Mouse (Mus musculus): Measurements from ENCODE around the gene Arhgap42. TPM values are rescaled to one million over a fixed set of nuclear protein-coding genes. Genes with fewer than 3 reads are reported as not detected.

The Arhgap42 gene
- polyA plus RNA-seq, 1 experiment = 8.3 TPM

GRCm38 (mm10) chr9:9171146-9171816, 67.6 kb downstream of the Arhgap42 start:
- no peak overlapping the region for H3K4me3 ChIP-seq
- peak overlapping the region; percentile 7 for H3K4me2 ChIP-seq (ENCODE audit: low read depth)
- no peaks in the 10 kb centered on the region for H3K27me3 ChIP-seq (ENCODE audit: control insufficient read depth, insufficient read depth, insufficient read length)
- TF ChIP-seq POLR2AphosphoS2 (IDR thresholded peaks at IDR 0.05; ENCODE audit: insufficient read length, low read depth) = no peak
- TF ChIP-seq MAX (IDR thresholded peaks at IDR 0.05; ENCODE audit: low read depth) = no peak
- no peak for TF ChIP-seq CEBPB (IDR thresholded peaks at IDR 0.05; ENCODE audit: insufficient read depth, poor library complexity, severe bottlenecking)
- TF ChIP-seq TCF3 (IDR thresholded peaks at IDR 0.05; ENCODE audit: insufficient read length, low read depth) = no peak
- no peak for TF ChIP-seq E2F4 (IDR thresholded peaks at IDR 0.05; ENCODE audit: insufficient read depth)
- no peak for TF ChIP-seq SRF (IDR thresholded peaks at IDR 0.05; ENCODE audit: control insufficient read depth, insufficient read length, low read depth)
- no peak for TF ChIP-seq MYOD1 (IDR thresholded peaks at IDR 0.05; ENCODE audit: control insufficient read depth in 1 of 3, insufficient read length in 2 of 3, low read depth in 2 of 3)
- no peak for TF ChIP-seq USF1 (IDR thresholded peaks at IDR 0.05; ENCODE audit: low read depth)
- no peak for TF ChIP-seq MYOG (IDR thresholded peaks at IDR 0.05; ENCODE audit: control insufficient read depth in 1 of 3, insufficient read depth in 1 of 3, insufficient read length in 2 of 3, low read depth in 2 of 3)
- no peak overlapping the region for H3ac ChIP-seq (ENCODE audit: control insufficient read depth, insufficient read length)
- peaks cover 77% of the 10 kb centered on the region for H3K79me2 ChIP-seq (ENCODE audit: control insufficient read depth, insufficient read depth)
- H3K36me3 ChIP-seq (ENCODE audit: control insufficient read depth, insufficient read depth) = no peaks in the 10 kb centered on the region

DNA sequence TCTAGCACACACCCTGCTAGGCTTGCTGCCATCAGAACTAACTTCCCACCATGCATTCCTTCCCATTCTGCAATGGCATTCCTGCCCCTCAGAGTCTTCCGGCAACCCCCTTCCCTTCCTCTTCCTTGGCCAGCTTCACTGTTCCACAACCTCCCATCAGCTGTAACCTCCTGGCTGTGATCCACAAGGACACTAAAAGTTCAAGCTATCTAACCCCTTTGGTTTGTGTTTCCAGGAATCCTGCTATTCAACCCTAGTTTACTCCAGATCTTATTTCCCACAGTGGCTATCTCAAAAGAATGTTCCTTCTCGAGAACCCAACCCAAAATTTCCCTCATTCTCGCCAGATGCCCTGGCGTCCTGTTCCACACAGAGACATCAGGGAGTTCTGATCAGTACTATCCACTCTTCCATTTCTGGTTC, 73.2 kb downstream of the Arhgap42 start:
- no peak overlapping the region for H3K4me3 ChIP-seq
- H3ac ChIP-seq (ENCODE audit: control insufficient read depth, insufficient read length) = no peak overlapping the region
- no peak overlapping the region for H3K4me2 ChIP-seq (ENCODE audit: low read depth)
- no peaks in the 10 kb centered on the region for H3K36me3 ChIP-seq (ENCODE audit: control insufficient read depth, insufficient read depth)
- TF ChIP-seq REST (IDR thresholded peaks at IDR 0.05; ENCODE audit: insufficient read depth, insufficient read length) = no peak
- no peak for TF ChIP-seq CEBPB (IDR thresholded peaks at IDR 0.05; ENCODE audit: insufficient read depth, poor library complexity, severe bottlenecking)
- TF ChIP-seq TCF12 (IDR thresholded peaks at IDR 0.05; ENCODE audit: insufficient read depth, poor library complexity, severe bottlenecking) = no peak
- no peak for TF ChIP-seq MYOG (IDR thresholded peaks at IDR 0.05; ENCODE audit: control insufficient read depth in 1 of 3, insufficient read depth in 1 of 3, insufficient read length in 2 of 3, low read depth in 2 of 3)
- TF ChIP-seq POLR2A (IDR thresholded peaks at IDR 0.05; ENCODE audit: insufficient read length, low read depth) = no peak
- H3K79me2 ChIP-seq (ENCODE audit: control insufficient read depth, insufficient read depth) = peaks cover 59% of the 10 kb centered on the region
- H3K27me3 ChIP-seq (ENCODE audit: control insufficient read depth, insufficient read depth, insufficient read length) = no peaks in the 10 kb centered on the region

DNA sequence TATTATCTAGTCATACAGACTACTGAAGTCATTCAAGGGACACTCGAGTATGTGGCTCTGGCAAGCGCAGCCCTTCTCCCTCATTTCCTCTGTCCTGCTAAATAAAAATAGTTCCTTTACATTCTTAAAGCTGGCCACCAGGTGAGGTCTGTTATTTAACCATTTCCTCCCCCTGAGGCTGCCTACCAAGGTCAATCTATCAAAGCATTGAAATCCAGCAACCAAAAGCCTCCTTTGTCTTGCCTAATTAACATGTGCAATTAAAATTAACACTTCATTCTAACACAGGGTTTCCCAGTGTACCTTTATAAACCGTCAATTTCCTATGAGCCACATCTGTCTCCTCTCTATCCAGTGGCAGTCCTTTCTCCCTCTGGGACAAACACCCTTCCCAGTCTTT, 78.2 kb downstream of the Arhgap42 start:
- H3K4me3 ChIP-seq = no peak overlapping the region
- no peaks in the 10 kb centered on the region for H3K36me3 ChIP-seq (ENCODE audit: control insufficient read depth, insufficient read depth)
- H3K27me3 ChIP-seq (ENCODE audit: control insufficient read depth, insufficient read depth, insufficient read length) = no peaks in the 10 kb centered on the region
- TF ChIP-seq USF1 (IDR thresholded peaks at IDR 0.05; ENCODE audit: low read depth) (no peak), REST (IDR thresholded peaks at IDR 0.05; ENCODE audit: insufficient read depth, insufficient read length) (no peak), TCF3 (IDR thresholded peaks at IDR 0.05; ENCODE audit: insufficient read length, low read depth) (no peak), CEBPB (IDR thresholded peaks at IDR 0.05; ENCODE audit: insufficient read depth, poor library complexity, severe bottlenecking) (no peak), MYOD1 (IDR thresholded peaks at IDR 0.05; ENCODE audit: control insufficient read depth in 1 of 3, insufficient read length in 2 of 3, low read depth in 2 of 3) (no peak), POLR2AphosphoS2 (IDR thresholded peaks at IDR 0.05; ENCODE audit: insufficient read length, low read depth) (no peak), TCF12 (IDR thresholded peaks at IDR 0.05; ENCODE audit: insufficient read depth, poor library complexity, severe bottlenecking) (no peak), POLR2A (IDR thresholded peaks at IDR 0.05; ENCODE audit: insufficient read length, low read depth) (no peak)
- peaks cover 55% of the 10 kb centered on the region for H3K79me2 ChIP-seq (ENCODE audit: control insufficient read depth, insufficient read depth)
- H3K4me2 ChIP-seq (ENCODE audit: low read depth) = no peak overlapping the region
- H3ac ChIP-seq (ENCODE audit: control insufficient read depth, insufficient read length) = no peak overlapping the region

DNA sequence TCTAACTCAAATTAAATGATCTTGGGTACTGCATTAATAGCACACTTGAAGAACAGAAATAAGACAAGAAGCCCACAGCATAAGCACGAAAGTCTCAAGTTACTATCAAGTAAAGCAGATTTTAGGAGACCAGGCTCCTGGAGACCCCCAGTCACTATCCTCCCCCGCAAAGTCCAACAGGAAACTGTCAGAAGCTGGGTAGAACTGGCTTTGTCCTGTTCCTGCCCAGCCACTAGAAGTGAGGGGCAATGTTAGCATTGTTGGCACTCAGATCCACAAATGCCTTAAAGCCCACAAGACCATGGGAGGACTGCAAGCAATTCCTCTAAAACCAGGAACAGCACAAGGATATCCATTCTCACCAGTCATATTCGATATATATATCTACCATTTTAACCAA, 80.7 kb downstream of the Arhgap42 start:
- Histone ChIP-seq H3K79me2 (ENCODE audit: control insufficient read depth, insufficient read depth) (peaks cover 49% of the 10 kb centered on the region), H3K4me2 (ENCODE audit: low read depth) (no peak overlapping the region), H3K4me3 (no peak overlapping the region), H3ac (ENCODE audit: control insufficient read depth, insufficient read length) (no peak overlapping the region), H3K36me3 (ENCODE audit: control insufficient read depth, insufficient read depth) (peaks cover 6% of the 10 kb centered on the region), H3K27me3 (ENCODE audit: control insufficient read depth, insufficient read depth, insufficient read length) (no peaks in the 10 kb centered on the region)
- TF ChIP-seq MYOG (IDR thresholded peaks at IDR 0.05; ENCODE audit: control insufficient read depth in 1 of 3, insufficient read depth in 1 of 3, insufficient read length in 2 of 3, low read depth in 2 of 3) (no peak), POLR2A (IDR thresholded peaks at IDR 0.05; ENCODE audit: insufficient read length, low read depth) (no peak), POLR2AphosphoS2 (IDR thresholded peaks at IDR 0.05; ENCODE audit: insufficient read length, low read depth) (no peak), TCF12 (IDR thresholded peaks at IDR 0.05; ENCODE audit: insufficient read depth, poor library complexity, severe bottlenecking) (no peak), E2F4 (IDR thresholded peaks at IDR 0.05; ENCODE audit: insufficient read depth) (no peak), MYOD1 (IDR thresholded peaks at IDR 0.05; ENCODE audit: control insufficient read depth in 1 of 3, insufficient read length in 2 of 3, low read depth in 2 of 3) (no peak), REST (IDR thresholded peaks at IDR 0.05; ENCODE audit: insufficient read depth, insufficient read length) (no peak), TCF3 (IDR thresholded peaks at IDR 0.05; ENCODE audit: insufficient read length, low read depth) (no peak), USF1 (IDR thresholded peaks at IDR 0.05; ENCODE audit: low read depth) (no peak), CEBPB (IDR thresholded peaks at IDR 0.05; ENCODE audit: insufficient read depth, poor library complexity, severe bottlenecking) (no peak), MAX (IDR thresholded peaks at IDR 0.05; ENCODE audit: low read depth) (no peak), SRF (IDR thresholded peaks at IDR 0.05; ENCODE audit: control insufficient read depth, insufficient read length, low read depth) (no peak)

DNA sequence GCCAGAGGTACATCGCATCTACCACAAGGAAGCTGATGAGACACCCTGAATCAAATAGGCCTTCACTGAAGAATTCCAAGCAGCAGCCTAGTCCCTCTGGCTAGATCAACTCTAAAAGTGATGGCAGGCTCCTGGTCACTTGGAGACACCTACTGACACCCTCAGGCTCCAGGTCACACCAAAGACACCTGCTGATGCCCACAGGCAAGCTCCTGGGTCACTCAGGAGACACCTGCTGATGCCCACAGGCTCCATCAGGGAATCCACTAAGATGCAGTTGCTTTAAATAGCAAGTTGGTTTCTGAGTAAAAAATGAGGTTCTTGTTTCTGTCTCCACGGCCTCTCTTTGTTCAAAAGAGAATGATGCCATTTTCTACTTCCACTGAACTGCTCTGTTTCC, 81.5 kb downstream of the Arhgap42 start:
- H3ac ChIP-seq (ENCODE audit: control insufficient read depth, insufficient read length) = no peak overlapping the region
- H3K27me3 ChIP-seq (ENCODE audit: control insufficient read depth, insufficient read depth, insufficient read length) = no peaks in the 10 kb centered on the region
- no peak overlapping the region for H3K4me2 ChIP-seq (ENCODE audit: low read depth)
- no peak overlapping the region for H3K4me3 ChIP-seq
- peaks cover 6% of the 10 kb centered on the region for H3K36me3 ChIP-seq (ENCODE audit: control insufficient read depth, insufficient read depth)
- peaks cover 44% of the 10 kb centered on the region for H3K79me2 ChIP-seq (ENCODE audit: control insufficient read depth, insufficient read depth)
- TF ChIP-seq POLR2A (IDR thresholded peaks at IDR 0.05; ENCODE audit: insufficient read length, low read depth) (no peak), POLR2AphosphoS2 (IDR thresholded peaks at IDR 0.05; ENCODE audit: insufficient read length, low read depth) (no peak)

Measured in myocyte (in vitro differentiated cells).